Mouse (Mus musculus) liver, embryonic 14.5 days (tissue): ENCODE data around the gene Fgfr2. TPM values are rescaled to one million over a fixed set of nuclear protein-coding genes. Genes with fewer than 3 reads are reported as not detected.

Experiments used
- ATAC-seq: fragments of 200-750 bp; cut with Nextera tagmentation; 2 replicates; pipeline ENCODE4 v1.8.0; 2017; ENCODE audit warnings: moderate number of reproducible peaks, mild to moderate bottlenecking, moderate library complexity; ENCODE audit not compliant: insufficient read depth
- DNase-seq, 3 experiments: peaks; one replicate each; pipeline ENCODE4 v3.0.0-alpha.2; 2012 to 2013; ENCODE audit warnings: low read depth in 3 of 3, low spot score in 3 of 3
- H3K27ac ChIP-seq: fragments of 300-500 bp; sonication (generic); 2 replicates; pipeline ENCODE4 v1.5.1; 2014; ENCODE audit warnings: moderate library complexity, mild to moderate bottlenecking, control low read depth, inconsistent platforms
- H3K27me3 ChIP-seq: fragments of 300-500 bp; sonication (generic); 2 replicates; pipeline ENCODE4 v1.6.1; 2014; ENCODE audit warnings: mild to moderate bottlenecking, low read length, moderate library complexity; ENCODE audit not compliant: control insufficient read depth, insufficient read depth
- H3K36me3 ChIP-seq: fragments of 300-500 bp; sonication (generic); replicated peaks from 2 replicates; pipeline ENCODE4 v1.6.1; 2014; ENCODE audit warnings: low read depth; ENCODE audit not compliant: control insufficient read depth, insufficient read depth
- H3K4me1 ChIP-seq, 2 experiments: fragments of 200-500 bp in 1 of 2; fragments of 300-500 bp in 1 of 2; sonication (generic) in 1 of 2; replicated peaks; 2 replicates each; pipeline ENCODE4 v1.6.1; 2012 to 2014; ENCODE audit warnings: antibody characterized with exemption in 1 of 2, inconsistent platforms in 1 of 2, low read length in 1 of 2; ENCODE audit not compliant: control insufficient read depth in 2 of 2, insufficient read depth in 2 of 2
- H3K4me2 ChIP-seq: fragments of 300-500 bp; sonication (generic); 2 replicates; pipeline ENCODE4 v1.6.1; 2014; ENCODE audit warnings: low read depth, mild to moderate bottlenecking, control low read depth, moderate library complexity
- H3K4me3 ChIP-seq, 2 experiments: fragments of 200-500 bp in 1 of 2; fragments of 300-500 bp in 1 of 2; sonication (generic) in 1 of 2; 2 replicates each; pipeline ENCODE4 v1.5.1; 2012 to 2014; ENCODE audit warnings: low read depth in 2 of 2, low read length in 2 of 2, mild to moderate bottlenecking in 2 of 2, control low read depth in 1 of 2, inconsistent platforms in 1 of 2, moderate library complexity in 1 of 2; ENCODE audit not compliant: insufficient read depth in 1 of 2
- H3K9ac ChIP-seq: fragments of 300-500 bp; sonication (generic); replicated peaks from 2 replicates; pipeline ENCODE4 v1.6.1; 2014; ENCODE audit warnings: mild to moderate bottlenecking, control low read depth, moderate library complexity
- H3K9me3 ChIP-seq: fragments of 300-500 bp; sonication (generic); 2 replicates; pipeline ENCODE4 v1.6.1; 2016; ENCODE audit warnings: low read length, mixed read lengths; ENCODE audit not compliant: control insufficient read depth
- CTCF ChIP-seq: IDR thresholded peaks from 2 replicates; pipeline ENCODE4 v1.5.1; 2016; ENCODE audit warnings: antibody characterized with exemption, low read depth, control low read depth
- EP300 ChIP-seq: IDR thresholded peaks from 2 replicates; pipeline ENCODE4 v1.6.1; 2016; ENCODE audit warnings: antibody characterized with exemption, low read depth
- WGBS: fragments of 180-500 bp; shearing (Covaris S2); extraction: QIAGEN DNeasy Blood & Tissue Kit; methylation state at CpG from one replicate; pipeline ENCODE4 v1.1.7; 2014; ENCODE audit not compliant: insufficient replicate concordance; 5-methylcytosine and 5-hydroxymethylcytosine counted together
- polyA plus RNA-seq, 2 experiments: library from polyadenylated mRNA; depleted of rRNA in 1 of 2; stranded (reverse) in 1 of 2; unstranded in 1 of 2; fragments of >200 nt; fragmentation: Nextera tagmentation in 1 of 2; extraction: Ambion mirVana in 1 of 2; gene quantifications; 2 replicates each; pipeline versions ENCODE4 v1.2.1 to v1.2.3; 2012 to 2014

Gene Fgfr2
- polyA plus RNA-seq, 2 experiments = 7.9 to 8.8 TPM

GRCm38 (mm10) chr7:133163011-133163410 lies 39.9 kb upstream of the Fgfr2 start:
- H3K4me3 ChIP-seq = no peak overlapping the region
- no peak for TF ChIP-seq EP300
- TF ChIP-seq CTCF = no peak
- H3K4me2 ChIP-seq = no peak overlapping the region
- H3K27me3 ChIP-seq = no peaks in the 10 kb centered on the region
- DNase-seq (no peak), ATAC-seq (no peak)
- no peaks in the 10 kb centered on the region for H3K4me1 ChIP-seq
- WGBS = 55% methylated on average over 5 of the region's 5 CpGs
- no peak overlapping the region for H3K9ac ChIP-seq
- H3K36me3 ChIP-seq = no peaks in the 10 kb centered on the region
- no peaks in the 10 kb centered on the region for H3K9me3 ChIP-seq
- H3K27ac ChIP-seq = no peak overlapping the region

DNA sequence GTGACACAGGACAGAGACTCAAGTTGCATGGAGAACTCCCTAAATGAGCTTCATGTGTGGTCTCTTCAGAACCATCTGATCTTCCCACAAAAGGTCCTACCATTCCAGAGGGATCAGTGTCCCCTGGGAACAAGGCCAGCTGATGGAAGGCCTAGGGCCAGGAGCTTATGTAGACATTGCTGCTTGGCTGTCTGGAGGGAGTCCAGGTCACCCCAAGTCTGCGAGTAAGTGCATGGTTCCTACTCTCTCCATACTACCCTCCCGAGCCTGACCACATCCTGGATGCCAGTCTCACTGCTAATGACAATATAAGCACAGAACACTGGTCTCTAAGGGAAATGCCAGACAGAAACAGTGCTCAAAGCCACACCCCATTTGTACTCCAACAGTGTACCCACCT lies 39.0 kb upstream of the Fgfr2 start:
- ATAC-seq (no peak), DNase-seq (no peak)
- WGBS = 19% methylated on average over 2 of the region's 2 CpGs
- Histone ChIP-seq H3K27ac (no peak overlapping the region), H3K4me2 (no peak overlapping the region), H3K9ac (no peak overlapping the region), H3K36me3 (no peaks in the 10 kb centered on the region), H3K9me3 (no peaks in the 10 kb centered on the region), H3K27me3 (no peaks in the 10 kb centered on the region), H3K4me1 (no peaks in the 10 kb centered on the region), H3K4me3 (no peak overlapping the region)
- no peak for TF ChIP-seq CTCF
- TF ChIP-seq EP300 = no peak

DNA sequence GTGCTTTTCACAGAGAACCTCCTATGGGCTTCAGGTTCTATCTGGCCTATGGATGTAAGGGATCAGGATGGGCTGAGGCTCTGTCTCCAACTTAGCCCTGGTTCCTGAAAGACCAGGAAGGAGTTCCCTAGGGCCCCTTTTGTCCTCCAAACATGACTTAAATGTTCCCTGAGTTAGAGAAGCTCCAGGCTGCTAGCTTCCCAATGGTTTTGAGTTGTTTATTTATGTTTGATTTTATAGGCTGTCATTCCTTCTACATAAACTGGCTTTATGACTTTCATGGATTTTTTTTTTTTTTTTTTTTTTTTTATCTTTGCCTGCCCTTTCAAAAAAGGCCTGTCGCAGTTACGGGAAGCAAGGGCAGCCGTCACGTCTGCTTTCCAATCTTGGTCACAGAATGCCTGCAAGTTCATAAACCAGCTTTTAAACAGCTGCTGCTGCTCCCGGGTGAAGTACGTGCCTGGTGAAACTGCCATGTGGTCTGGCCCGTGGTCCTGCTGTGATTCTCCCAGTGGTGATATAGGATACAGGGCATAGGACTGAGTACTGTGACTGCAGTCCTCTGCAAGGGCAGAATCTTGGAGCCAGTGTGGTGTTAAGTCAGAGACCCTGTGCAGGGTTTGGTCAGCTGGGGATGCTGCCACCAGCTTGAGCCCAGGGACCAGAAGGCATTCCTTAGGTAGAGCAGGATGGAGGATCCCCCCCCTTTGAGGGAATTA lies 38.4 kb upstream of the Fgfr2 start:
- H3K27me3 ChIP-seq = no peaks in the 10 kb centered on the region
- ATAC-seq = no peak

DNA sequence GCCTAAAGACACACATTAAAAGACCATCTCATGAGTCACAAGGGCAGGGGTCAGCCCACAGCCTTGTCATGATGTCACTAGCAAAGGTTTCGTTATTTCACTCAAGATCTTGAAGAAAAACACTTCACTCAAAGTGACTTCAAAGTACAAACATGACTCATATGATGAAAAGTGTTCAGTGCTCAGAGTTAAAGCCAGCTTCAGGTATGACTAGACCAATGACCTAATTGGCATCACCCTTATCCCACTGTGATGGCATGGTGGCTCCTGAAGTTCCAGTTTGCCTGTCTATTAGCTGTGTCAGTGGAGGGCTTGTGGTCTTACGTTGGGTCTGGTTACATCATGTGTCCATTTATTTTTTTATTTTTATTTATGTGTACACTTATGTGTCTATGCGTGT lies 36.4 kb upstream of the Fgfr2 start:
- Histone ChIP-seq H3K9ac (no peak overlapping the region), H3K27ac (no peak overlapping the region), H3K27me3 (no peaks in the 10 kb centered on the region), H3K4me3 (no peak overlapping the region), H3K4me2 (no peak overlapping the region), H3K36me3 (no peaks in the 10 kb centered on the region), H3K4me1 (no peaks in the 10 kb centered on the region), H3K9me3 (no peaks in the 10 kb centered on the region)
- WGBS = 73% methylated on average over 3 of the region's 3 CpGs
- no peak for DNase-seq
- no peak for ATAC-seq
- TF ChIP-seq CTCF (no peak), EP300 (no peak)

More for the DNA sequence above, 38.4 kb upstream of the Fgfr2 start:
- no peak for TF ChIP-seq EP300
- TF ChIP-seq CTCF = no peak
- Histone ChIP-seq H3K4me3 (no peak overlapping the region), H3K4me2 (no peak overlapping the region), H3K27ac (no peak overlapping the region), H3K36me3 (no peaks in the 10 kb centered on the region), H3K4me1 (no peaks in the 10 kb centered on the region), H3K9me3 (no peaks in the 10 kb centered on the region), H3K9ac (no peak overlapping the region)
- WGBS = 56% methylated on average over 7 of the region's 7 CpGs
- DNase-seq = no peak

DNA sequence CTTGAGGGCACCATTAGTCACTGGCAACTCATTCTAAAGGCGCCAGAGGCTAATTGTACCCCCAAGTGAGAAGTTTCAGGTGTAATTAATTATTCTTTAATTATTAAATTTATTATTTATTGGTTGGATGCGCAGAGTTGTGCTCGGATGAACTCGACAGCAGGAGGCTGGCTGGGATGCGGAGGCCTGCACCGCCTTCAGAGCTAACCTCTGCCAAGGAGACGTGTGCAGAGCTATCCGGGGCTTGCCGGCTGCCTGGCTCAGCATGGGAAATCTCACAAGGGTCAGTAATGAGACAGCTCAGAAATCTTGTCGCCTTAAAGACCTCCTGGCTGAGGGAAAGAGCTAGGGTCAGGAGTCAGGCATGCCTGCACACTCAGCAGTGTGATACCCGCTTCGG lies 32.5 kb upstream of the Fgfr2 start:
- Histone ChIP-seq H3K27ac (no peak overlapping the region), H3K4me1 (no peaks in the 10 kb centered on the region), H3K9ac (no peak overlapping the region), H3K9me3 (no peaks in the 10 kb centered on the region), H3K4me2 (no peak overlapping the region), H3K4me3 (no peak overlapping the region), H3K27me3 (no peaks in the 10 kb centered on the region), H3K36me3 (no peaks in the 10 kb centered on the region)
- DNase-seq (no peak), ATAC-seq (no peak)
- WGBS = 70% methylated on average over 12 of the region's 12 CpGs
- no peak for TF ChIP-seq CTCF
- TF ChIP-seq EP300 = no peak
